Mouse (Mus musculus) skeletal muscle tissue, postnatal 0 days (tissue): Measurements from ENCODE around the gene Csnk1d. TPM values are rescaled to one million over a fixed set of nuclear protein-coding genes. Genes with fewer than 3 reads are reported as not detected.

Source experiments
- polyA plus RNA-seq: library from polyadenylated mRNA; unstranded; fragments of >200 nt; fragmentation: Nextera tagmentation; extraction: Ambion mirVana; gene quantifications from 2 replicates; pipeline ENCODE4 v1.2.1, GENCODE M21; 2015

Gene Csnk1d
- 49.8 and 50.0 TPM in 2 replicates for polyA plus RNA-seq

GRCm38 (mm10) chr11:120990951-120991526 is at the start of gene Csnk1d:
Gene Csnk1d, minus strand, starts transcription at chr11:120991330.

GRCm38 (mm10) chr11:121039302-121039701 is 48.2 kb upstream of the Csnk1d start, which contains the start of gene Cd7:
Gene Cd7, minus strand, starts transcription at chr11:121039418.

GRCm38 (mm10) chr11:120948328-120948727 is 42.8 kb downstream of the Csnk1d start, which contains the start of gene Slc16a3:
Gene Slc16a3, plus strand, starts transcription at chr11:120948480.

GRCm38 (mm10) chr11:120932564-120933398 is 58.3 kb downstream of the Csnk1d start, which contains the start of gene Ccdc57:
Gene Ccdc57, minus strand, starts transcription at chr11:120932872.

Other genes with a start within 250 kb of the Csnk1d start
- gene Hmga1b, start 228.5 kb downstream of the Csnk1d start, polyA plus RNA-seq: 1.5 TPM in 2 replicates
- gene Rfng, start 207.1 kb downstream of the Csnk1d start, polyA plus RNA-seq: 10.9 and 13.1 TPM in 2 replicates
- gene Gps1, start 207.1 kb downstream of the Csnk1d start, polyA plus RNA-seq: 87.6 and 93.4 TPM in 2 replicates
- gene Dus1l, start 194.9 kb downstream of the Csnk1d start, polyA plus RNA-seq: 35.4 and 37.5 TPM in 2 replicates
- 6.1 and 13.5 TPM in 2 replicates for gene Fasn, start 166.8 kb downstream of the Csnk1d start, polyA plus RNA-seq
- gene Ccdc57, start 58.5 kb downstream of the Csnk1d start, polyA plus RNA-seq: 4.2 and 4.4 TPM in 2 replicates
- gene Slc16a3, start 42.9 kb downstream of the Csnk1d start, polyA plus RNA-seq: 251 and 269 TPM in 2 replicates
- 0.13 and 0.50 TPM in 2 replicates for gene Cd7, start 48.1 kb upstream of the Csnk1d start, polyA plus RNA-seq
- gene Sectm1b, start 72.2 kb upstream of the Csnk1d start, polyA plus RNA-seq: not detected in 2 replicates
- 0.10 and 0.16 TPM in 2 replicates for gene Sectm1a, start 89.9 kb upstream of the Csnk1d start, polyA plus RNA-seq
- not detected in 2 replicates for gene Tex19.2, start 127.3 kb upstream of the Csnk1d start, polyA plus RNA-seq
- 0.07 and 0.12 TPM in 2 replicates for gene Tex19.1, start 154.8 kb upstream of the Csnk1d start, polyA plus RNA-seq
- 2.7 and 3.2 TPM in 2 replicates for gene Uts2r, start 168.9 kb upstream of the Csnk1d start, polyA plus RNA-seq
- 5.0 and 5.6 TPM in 2 replicates for gene Hexdc, start 213.1 kb upstream of the Csnk1d start, polyA plus RNA-seq
- gene Ogfod3, start 213.4 kb upstream of the Csnk1d start, polyA plus RNA-seq: 22.1 and 23.6 TPM in 2 replicates
- gene Cybc1, start 238.0 kb upstream of the Csnk1d start, polyA plus RNA-seq: 9.3 and 12.4 TPM in 2 replicates
- 20.4 and 23.9 TPM in 2 replicates for gene Narf, start 245.9 kb upstream of the Csnk1d start, polyA plus RNA-seq